Mouse (Mus musculus): ENCODE results near the gene Tlr5.

Tlr5 gene

DNA sequence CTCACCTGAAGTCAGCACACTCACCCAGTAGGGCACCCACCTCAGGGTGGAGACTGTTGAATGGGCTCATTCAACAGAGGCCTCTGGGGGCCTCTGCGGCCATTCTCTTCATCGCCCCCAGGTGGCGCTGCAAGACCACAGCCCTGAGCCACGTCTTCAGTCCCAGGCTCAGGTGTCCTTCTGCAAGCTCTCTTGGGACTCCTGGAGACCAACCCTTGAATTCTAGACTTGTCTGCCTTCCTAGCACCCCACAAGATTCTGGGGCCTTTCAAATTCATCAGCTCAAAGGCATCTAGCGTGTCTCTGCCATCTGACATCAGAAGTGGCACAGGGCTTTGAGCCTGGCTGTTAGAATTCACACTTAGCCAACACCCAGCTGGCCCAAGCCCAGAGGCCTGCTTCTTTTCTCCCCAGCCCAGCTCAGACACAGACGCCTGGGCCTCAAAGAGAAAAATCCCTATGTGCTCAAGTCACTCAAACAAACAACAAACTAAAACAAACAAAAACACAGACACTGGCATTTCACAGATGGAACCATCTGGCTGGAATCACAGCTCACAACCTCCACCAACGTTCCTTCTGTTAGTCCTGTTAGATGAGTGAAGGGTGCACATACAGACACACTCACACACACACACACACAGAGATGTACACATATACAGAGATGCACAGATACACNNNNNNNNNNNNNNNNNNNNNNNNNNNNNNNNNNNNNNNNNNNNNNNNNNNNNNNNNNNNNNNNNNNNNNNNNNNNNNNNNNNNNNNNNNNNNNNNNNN lies 36.6 kb downstream of the Tlr5 start:
- peak; percentile 49 to 68 for DNase-seq

All from cerebellum, adult 18-20 months (tissue).